Mouse (Mus musculus) CD4-positive, CD25-positive, alpha-beta regulatory T cell, adult 4 months (primary cell): Measurements from ENCODE around the gene Ndel1. TPM values are rescaled to one million over a fixed set of nuclear protein-coding genes. Genes with fewer than 3 reads are reported as not detected.

ENCODE experiments used
- ATAC-seq: one replicate; pipeline ENCODE4 v1.8.0; 2017
- polyA plus RNA-seq, 2 experiments: library from polyadenylated mRNA; unstranded; fragments of 100-300 nt; shearing (Covaris generic); gene quantifications; one replicate each; pipeline ENCODE4 v1.2.1; 2017

Ndel1 gene
- polyA plus RNA-seq, 2 experiments from 2014 or later = 29.6 to 33.9 TPM

GRCm38 (mm10) chr11:68776147-68776655 lies 95.5 kb downstream of the Ndel1 start:
- ATAC-seq = no peak

Other genes starting within 250 kb of the Ndel1 start
- 1 to 10 TPM; 1.5 to 5.2 TPM for gene Myh10, start 180.3 kb downstream of the Ndel1 start, polyA plus RNA-seq
- gene Rnf222, start 16.7 kb upstream of the Ndel1 start, polyA plus RNA-seq = not detected
- gene Rpl26, start 29.7 kb upstream of the Ndel1 start, polyA plus RNA-seq = 1,000 to 10,000 TPM; 1,826 to 2,291 TPM
- gene Odf4, start 55.2 kb upstream of the Ndel1 start, polyA plus RNA-seq = not detected
- under 1 TPM; 0.16 to 0.19 TPM for gene Arhgef15, start 85.6 kb upstream of the Ndel1 start, polyA plus RNA-seq
- gene Slc25a35, start 96.3 kb upstream of the Ndel1 start, polyA plus RNA-seq = 10 to 100 TPM in 1 of 2 experiments, 1 to 10 TPM in 1; 5.0 to 10.7 TPM
- 10 to 100 TPM; 36.9 to 71.7 TPM for gene Rangrf, start 103.3 kb upstream of the Ndel1 start, polyA plus RNA-seq
- 10 to 100 TPM; 20.2 to 33.9 TPM for gene Pfas, start 136.6 kb upstream of the Ndel1 start, polyA plus RNA-seq
- 10 to 100 TPM; 12.5 to 13.5 TPM for gene Ctc1, start 144.1 kb upstream of the Ndel1 start, polyA plus RNA-seq
- 10 to 100 TPM in 1 of 2 experiments, 1 to 10 TPM in 1; 9.0 to 17.8 TPM for gene Aurkb, start 173.8 kb upstream of the Ndel1 start, polyA plus RNA-seq
- gene Borcs6, start 187.9 kb upstream of the Ndel1 start, polyA plus RNA-seq = 1 to 10 TPM; 1.0 to 1.4 TPM
- 1 to 10 TPM; 2.4 to 4.2 TPM for gene Tmem107, start 198.9 kb upstream of the Ndel1 start, polyA plus RNA-seq
- 10 to 100 TPM; 26.0 to 35.9 TPM for gene Vamp2, start 216.6 kb upstream of the Ndel1 start, polyA plus RNA-seq
- 1 to 10 TPM; 4.5 to 6.6 TPM for gene Per1, start 223.4 kb upstream of the Ndel1 start, polyA plus RNA-seq
- gene Hes7, start 248.5 kb upstream of the Ndel1 start, polyA plus RNA-seq = not detected